Mouse (Mus musculus): ENCODE results near the gene Atp8a2. TPM values are rescaled to one million over a fixed set of nuclear protein-coding genes. Genes with fewer than 3 reads are reported as not detected.

Gene Atp8a2
- 0.50 TPM for polyA plus RNA-seq (2015; fragmentation: Illumina TruSeq; extraction: RNeasy Lipid Tissue Mini Kit (QIAGEN cat#74804); ENCODE audit: insufficient read depth, low read depth, low replicate concordance)

GRCm38 (mm10) chr14:60196884-60197283 lies at the start of gene Atp8a2:
Atp8a2 (minus strand) TSS chr14:60197179.

GRCm38 (mm10) chr14:59625158-59625805 lies 571.7 kb downstream of the Atp8a2 start, which contains the start of gene Shisa2:
Shisa2 (plus strand) TSS chr14:59625308.

GRCm38 (mm10) chr14:59597398-59598259 lies 599.4 kb downstream of the Atp8a2 start, which contains the start of gene Cdadc1:
Cdadc1 (minus strand) TSS chr14:59597959.

Other genes with a start within 250 kb of the Atp8a2 start
- gene Nupl1, start 54.3 kb upstream of the Atp8a2 start, polyA plus RNA-seq (2015; fragmentation: Illumina TruSeq; extraction: RNeasy Lipid Tissue Mini Kit (QIAGEN cat#74804); ENCODE audit: insufficient read depth, low read depth, low replicate concordance), result not detected
- 5.5 TPM for gene Gm49336, start 54.3 kb upstream of the Atp8a2 start, polyA plus RNA-seq (2015; fragmentation: Illumina TruSeq; extraction: RNeasy Lipid Tissue Mini Kit (QIAGEN cat#74804); ENCODE audit: insufficient read depth, low read depth, low replicate concordance)
- gene Mtmr6, start 68.0 kb upstream of the Atp8a2 start, polyA plus RNA-seq (2015; fragmentation: Illumina TruSeq; extraction: RNeasy Lipid Tissue Mini Kit (QIAGEN cat#74804); ENCODE audit: insufficient read depth, low read depth, low replicate concordance), result 10.3 TPM
- 0.17 TPM for gene Amer2, start 176.1 kb upstream of the Atp8a2 start, polyA plus RNA-seq (2015; fragmentation: Illumina TruSeq; extraction: RNeasy Lipid Tissue Mini Kit (QIAGEN cat#74804); ENCODE audit: insufficient read depth, low read depth, low replicate concordance)

Data from pancreas, adult 10 weeks (tissue).